Comparison of ENCODE assay signal across 21 mouse cellular contexts in the genomic region with DNA sequence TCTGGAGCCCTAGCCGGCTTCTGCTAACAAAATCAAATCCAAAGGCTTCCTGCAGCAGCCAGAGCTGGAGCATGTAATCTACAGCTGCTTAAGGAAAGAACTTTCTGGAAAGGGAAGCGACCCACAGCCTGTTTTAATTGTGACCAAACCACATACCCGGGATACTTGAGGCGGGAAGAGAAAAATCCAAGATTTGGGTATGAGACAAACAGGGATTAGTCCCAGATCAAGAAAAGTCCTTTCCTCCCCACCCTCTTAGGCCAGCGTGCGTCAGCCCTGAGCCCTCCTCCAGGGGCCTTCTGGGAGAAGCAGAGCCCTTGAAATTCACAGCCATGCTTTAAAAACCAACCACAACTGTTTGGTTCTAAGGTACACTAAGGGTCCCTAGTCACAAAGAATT. TPM values are rescaled to one million over a fixed set of nuclear protein-coding genes. Genes with fewer than 3 reads are reported as not detected.
DNase-seq lines count a peak whose midpoint lies in the region; ATAC-seq and TF ChIP-seq lines count a peak whose summit lies in the region.
"Had no signal": no experiment of that assay in that cellular context is flagged by ENCODE, and none has a peak within 500 bp of the region (broad histone marks: within the 10 kb centered on the region; RNA-seq: fewer than 3 reads in every experiment).

No protein-coding gene starts in this region.

- no peak for ATAC-seq in liver, embryonic 14.5 days (ENCODE audit: insufficient read depth)
- ATAC-seq in liver, postnatal 0 days: no peak
- ATAC-seq in heart, embryonic 11.5 days (replicated peaks; ENCODE audit: insufficient number of reproducible peaks, low FRiP score, low TSS enrichment): no peak
- ATAC-seq: forebrain, embryonic 13.5 days had no signal

- H3K4me1 ChIP-seq in liver, embryonic 14.5 days (replicated peaks; ENCODE audit: control insufficient read depth in 2 of 2, insufficient read depth in 2 of 2, low read length in 1 of 2): peaks cover 12 to 17% of the 10 kb centered on the region in 2 experiments
- peaks cover 9% of the 10 kb centered on the region; the same call in 1 of the 2 replicates for H3K4me1 ChIP-seq in liver, postnatal 0 days (ENCODE audit: insufficient read depth)
- H3K4me1 ChIP-seq in embryonic fibroblast, embryonic 13.5 days (ENCODE audit: control insufficient read depth, insufficient read depth, low read length): peaks cover 4% of the 10 kb centered on the region; the same call in 1 of the 2 replicates
- H3K4me1 ChIP-seq in heart, embryonic 11.5 days (ENCODE audit: control insufficient read depth, insufficient read depth, low read length): no peaks in the 10 kb centered on the region
- H3K4me1 ChIP-seq: forebrain, embryonic 13.5 days; hindbrain, embryonic 10.5 days; intestine, embryonic 15.5 days had no signal

- intact Hi-C loops in gastrocnemius, adult 2 months (cut with DNase I): loop anchor here (5.0 kb wide), 1 partner anchor 50 kb away; no protein-coding TSS in a partner anchor

- no peak for TF ChIP-seq EP300 in liver, embryonic 14.5 days (IDR thresholded peaks at IDR 0.05; ENCODE audit: low read depth)
- no peak for TF ChIP-seq EP300 in liver, postnatal 0 days (IDR thresholded peaks at IDR 0.05; ENCODE audit: low read depth)

- TF ChIP-seq CTCF in gastrocnemius, adult 2 months (IDR thresholded peaks at IDR 0.05): no peak
- no peak for TF ChIP-seq CTCF in liver, embryonic 14.5 days (IDR thresholded peaks at IDR 0.05; ENCODE audit: low read depth)
- no peak for TF ChIP-seq CTCF in liver, postnatal 0 days (IDR thresholded peaks at IDR 0.05; ENCODE audit: low read depth)
- no peak for TF ChIP-seq CTCF in embryonic fibroblast, embryonic 13.5 days (IDR thresholded peaks at IDR 0.05; ENCODE audit: borderline replicate concordance, insufficient read depth, low read length)

- H3K27ac ChIP-seq in gastrocnemius, adult 2 months: peak overlapping the region; percentile 63
- H3K27ac ChIP-seq in liver, embryonic 14.5 days: no peak overlapping the region
- no peak overlapping the region for H3K27ac ChIP-seq in liver, postnatal 0 days (ENCODE audit: low read depth)
- H3K27ac ChIP-seq in embryonic fibroblast, embryonic 13.5 days (ENCODE audit: insufficient read depth, low read length): peak overlapping the region; percentile 48; the same call in 1 of the 2 replicates
- no peak overlapping the region for H3K27ac ChIP-seq in heart, embryonic 11.5 days (ENCODE audit: low read depth, low read length)
- H3K27ac ChIP-seq: forebrain, embryonic 13.5 days; heart, embryonic 10.5 days; heart, embryonic 15.5 days; hindbrain, embryonic 10.5 days; hindbrain, embryonic 14.5 days; intestine, embryonic 15.5 days had no signal

- H3K27me3 ChIP-seq in liver, embryonic 14.5 days (ENCODE audit: control insufficient read depth, insufficient read depth, low read length): no peaks in the 10 kb centered on the region
- no peaks in the 10 kb centered on the region for H3K27me3 ChIP-seq in liver, postnatal 0 days (ENCODE audit: insufficient read depth, low read length)
- no peaks in the 10 kb centered on the region for H3K27me3 ChIP-seq in heart, embryonic 11.5 days (ENCODE audit: control insufficient read depth, insufficient read depth, low read length)
- H3K27me3 ChIP-seq: forebrain, embryonic 13.5 days; heart, embryonic 15.5 days; intestine, embryonic 15.5 days had no signal

- no peak for TF ChIP-seq POLR2A in embryonic fibroblast, embryonic 13.5 days (IDR thresholded peaks at IDR 0.05; ENCODE audit: low read depth, low read length)

- peaks cover 74% of the 10 kb centered on the region for H3K36me3 ChIP-seq in liver, embryonic 14.5 days (replicated peaks; ENCODE audit: control insufficient read depth, insufficient read depth, low read depth)
- H3K36me3 ChIP-seq in liver, postnatal 0 days (replicated peaks; ENCODE audit: insufficient read depth, low read length): peaks cover 52% of the 10 kb centered on the region
- no peaks in the 10 kb centered on the region for H3K36me3 ChIP-seq in heart, embryonic 11.5 days (ENCODE audit: control insufficient read depth, insufficient read depth, low read length)
- H3K36me3 ChIP-seq: heart, embryonic 10.5 days; heart, embryonic 15.5 days; hindbrain, embryonic 10.5 days; intestine, embryonic 15.5 days had no signal

- H3K4me3 ChIP-seq in gastrocnemius, adult 2 months: no peak overlapping the region
- no peak overlapping the region for H3K4me3 ChIP-seq in liver, embryonic 14.5 days (ENCODE audit: insufficient read depth in 1 of 2, low read depth in 2 of 2, low read length in 2 of 2)
- no peak overlapping the region for H3K4me3 ChIP-seq in liver, postnatal 0 days (ENCODE audit: low read depth, low read length)
- no peak overlapping the region for H3K4me3 ChIP-seq in embryonic fibroblast, embryonic 13.5 days (ENCODE audit: insufficient read depth, low read length)
- H3K4me3 ChIP-seq in heart, embryonic 11.5 days (ENCODE audit: low read depth, low read length): no peak overlapping the region
- H3K4me3 ChIP-seq: forebrain, embryonic 13.5 days; heart, embryonic 10.5 days; heart, embryonic 15.5 days; hindbrain, embryonic 10.5 days; intestine, embryonic 15.5 days had no signal

- H3K9me3 ChIP-seq in liver, embryonic 14.5 days (ENCODE audit: control insufficient read depth, low read length): no peaks in the 10 kb centered on the region
- no peaks in the 10 kb centered on the region for H3K9me3 ChIP-seq in liver, postnatal 0 days (ENCODE audit: low read length)
- H3K9me3 ChIP-seq in heart, embryonic 11.5 days (replicated peaks; ENCODE audit: control insufficient read depth, low read length): no peaks in the 10 kb centered on the region
- H3K9me3 ChIP-seq: forebrain, embryonic 13.5 days; heart, embryonic 10.5 days; heart, embryonic 15.5 days; hindbrain, embryonic 10.5 days; intestine, embryonic 15.5 days had no signal

- 79% methylated on average over 6 of the region's 6 CpGs for WGBS in liver, embryonic 14.5 days (ENCODE audit: insufficient replicate concordance)
- 73% methylated on average over 6 of the region's 6 CpGs for WGBS in liver, postnatal 0 days (ENCODE audit: insufficient replicate concordance)
- 81% methylated on average over 6 of the region's 6 CpGs for WGBS in heart, embryonic 11.5 days (ENCODE audit: insufficient replicate concordance)

- H3K9ac ChIP-seq in liver, embryonic 14.5 days (replicated peaks): 0 out of 2 replicates have a peak overlapping the region, but pooled peaks have one; percentile 9
- no peak overlapping the region for H3K9ac ChIP-seq in liver, postnatal 0 days (replicated peaks)
- no peak overlapping the region for H3K9ac ChIP-seq in heart, embryonic 11.5 days (ENCODE audit: low read depth, low read length)
- H3K9ac ChIP-seq: forebrain, embryonic 13.5 days; forebrain, postnatal 0 days; heart, embryonic 15.5 days; hindbrain, embryonic 14.5 days; intestine, embryonic 15.5 days had no signal

- no peak overlapping the region; the same call in 1 of the 2 replicates for H3K4me2 ChIP-seq in liver, embryonic 14.5 days (ENCODE audit: low read depth)
- H3K4me2 ChIP-seq in liver, postnatal 0 days (ENCODE audit: low read depth, low read length): no peak overlapping the region
- H3K4me2 ChIP-seq in heart, embryonic 11.5 days: no peak overlapping the region
- H3K4me2 ChIP-seq: forebrain, embryonic 13.5 days; heart, embryonic 15.5 days; hindbrain, embryonic 14.5 days; intestine, embryonic 15.5 days had no signal

- DNase-seq in gastrocnemius, adult 2 months: no peak
- DNase-seq in gastrocnemius, postnatal 10 days: no peak
- no peak for DNase-seq in liver, embryonic 14.5 days (ENCODE audit: low read depth in 3 of 3, low spot score in 3 of 3)
- no peak for DNase-seq in liver, postnatal 0 days
- DNase-seq in adrenal gland, adult 8-10 months: no peak
- DNase-seq in heart, adult 8-10 months (ENCODE audit: low spot score): no peak
- DNase-seq: adrenal gland, postnatal 10 days; cerebellum, adult 11 months; cerebellum, adult 8-10 months; cerebellum, postnatal 25 days; forebrain, postnatal 0 days; gastrocnemius, postnatal 36 days; heart, adult 11 months had no signal

RNA-seq across cellular contexts. Expression of a gene that starts 40.3 kb away (rescaled TPM):
- total RNA-seq in gastrocnemius, adult 2 months (2021): 10 to 100 TPM; 16.0 to 22.1 TPM
- total RNA-seq in gastrocnemius, postnatal 10 days (2021): 10 to 100 TPM; 41.2 to 41.4 TPM
- polyA plus RNA-seq in liver, embryonic 14.5 days (2012; rRNA removed): 38.8 and 42.2 TPM in 2 replicates
- polyA plus RNA-seq in liver, embryonic 14.5 days (2014; fragmentation: Nextera tagmentation; extraction: Ambion mirVana): 39.1 and 46.2 TPM in 2 replicates
- polyA plus RNA-seq in liver, postnatal 0 days (2015; fragmentation: Nextera tagmentation; extraction: Ambion mirVana): 27.2 TPM in 2 replicates
- 8.9 and 23.2 TPM in 2 replicates for polyA plus RNA-seq in embryonic fibroblast, embryonic 13.5 days (2011; ENCODE audit: insufficient read length, low read depth, missing spikeins)
- 10 to 100 TPM; 31.0 to 47.2 (median 38.3) TPM for total RNA-seq in adrenal gland, adult 8-10 months (2022)
- 14.7 and 18.6 TPM in 2 replicates for polyA plus RNA-seq in heart, embryonic 11.5 days (2014; fragmentation: Nextera tagmentation; extraction: Ambion mirVana)
- 10 to 100 TPM; 25.3 to 29.5 (median 28.3) TPM for total RNA-seq in heart, adult 8-10 months (2022)

Comparison
In these comparisons a context has a peak if more than half of its experiments do, and no peak if none do; other contexts are left out.
1. H3K27ac ChIP-seq: peak in gastrocnemius, adult 2 months (single experiment) and embryonic fibroblast, embryonic 13.5 days (single experiment); none in liver, embryonic 14.5 days (single experiment), liver, postnatal 0 days (single experiment) and heart, embryonic 11.5 days (single experiment).